Mouse (Mus musculus): ENCODE results near the gene Bfar. TPM values are rescaled to one million over a fixed set of nuclear protein-coding genes. Genes with fewer than 3 reads are reported as not detected.
"Not testable (repeated sequence)": the region's sequence is repeated elsewhere in the genome, so short reads cannot be mapped to it uniquely, and the experiment has no call there.

Bfar gene
- polyA plus RNA-seq, 1 experiment from 2014 or later = 44.1 TPM

DNA sequence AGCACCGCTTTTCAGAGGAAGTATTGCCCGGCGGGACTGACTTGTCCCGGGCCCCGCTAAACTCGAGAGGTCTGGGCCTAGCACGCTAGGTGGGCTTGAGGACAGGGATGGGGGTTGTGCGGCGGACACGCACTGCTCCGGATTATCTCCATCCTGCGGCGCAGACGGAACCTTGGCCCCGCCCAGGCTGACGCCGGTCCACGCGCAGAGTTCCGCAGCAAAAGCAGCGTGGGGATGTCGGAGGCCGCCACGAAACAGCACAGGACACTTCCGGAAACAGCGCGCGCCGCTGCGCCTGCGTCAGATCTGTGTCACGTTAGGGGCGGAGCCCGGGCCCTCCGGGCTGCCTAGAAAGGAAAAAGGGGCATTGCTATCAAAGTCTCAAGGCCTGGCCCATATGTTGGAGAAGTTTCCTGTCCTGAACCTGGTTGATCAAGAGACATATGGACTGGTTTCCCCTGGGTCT, 3.7 kb upstream of the Bfar start, which contains the start of gene Parn:
Gene Parn (minus strand): TSS at position 293 of the 466 bp plus-strand sequence.
- peak; percentile 93 for DNase-seq (ENCODE audit: low spot score)
- peak within 1 kb of the TSS; percentile 62; the same call in 1 of the 2 replicates for H3K27ac ChIP-seq (ENCODE audit: low read depth, low read length)
- no peaks in the 10 kb centered on the region for H3K9me3 ChIP-seq (ENCODE audit: control insufficient read depth, low read length)
- no peaks in the 10 kb centered on the region for H3K36me3 ChIP-seq (ENCODE audit: control insufficient read depth, insufficient read depth, low read length)
- H3K4me3 ChIP-seq (ENCODE audit: low read depth, low read length) = peak within 1 kb of the TSS; percentile 77
- ATAC-seq (ENCODE audit: low FRiP score) = peak; percentile 84
- under 1% methylated on average over 35 of the region's 35 CpGs for WGBS
- H3K4me2 ChIP-seq (replicated peaks; ENCODE audit: low read depth, low read length) = peak within 1 kb of the TSS; percentile 55
- no peaks in the 10 kb centered on the region for H3K27me3 ChIP-seq (ENCODE audit: control insufficient read depth, insufficient read depth, low read length)
- H3K9ac ChIP-seq (ENCODE audit: low read depth, low read length) = peak within 1 kb of the TSS; percentile 76
- no peaks in the 10 kb centered on the region for H3K4me1 ChIP-seq (replicated peaks; ENCODE audit: control insufficient read depth, insufficient read depth, low read length)

GRCm38 (mm10) chr16:13668402-13669108, 3.1 kb upstream of the Bfar start:
- ATAC-seq (ENCODE audit: low FRiP score) (no peak), DNase-seq (ENCODE audit: low spot score) (no peak)
- WGBS = 83% methylated on average over 10 of the region's 10 CpGs
- H3K4me2 ChIP-seq (replicated peaks; ENCODE audit: low read depth, low read length) = peak overlapping the region; percentile 55; the same call in 1 of the 2 replicates
- H3K4me1 ChIP-seq (replicated peaks; ENCODE audit: control insufficient read depth, insufficient read depth, low read length) = no peaks in the 10 kb centered on the region
- H3K9ac ChIP-seq (ENCODE audit: low read depth, low read length) = no peak overlapping the region
- H3K9me3 ChIP-seq (ENCODE audit: control insufficient read depth, low read length) = no peaks in the 10 kb centered on the region
- no peaks in the 10 kb centered on the region for H3K27me3 ChIP-seq (ENCODE audit: control insufficient read depth, insufficient read depth, low read length)
- no peaks in the 10 kb centered on the region for H3K36me3 ChIP-seq (ENCODE audit: control insufficient read depth, insufficient read depth, low read length)
- H3K4me3 ChIP-seq (ENCODE audit: low read depth, low read length) = peak overlapping the region; percentile 77; the same call in 1 of the 2 replicates
- no peak overlapping the region for H3K27ac ChIP-seq (ENCODE audit: low read depth, low read length)

GRCm38 (mm10) chr16:13669282-13669681, 2.4 kb upstream of the Bfar start:
- Histone ChIP-seq H3K36me3 (ENCODE audit: control insufficient read depth, insufficient read depth, low read length) (no peaks in the 10 kb centered on the region), H3K4me3 (ENCODE audit: low read depth, low read length) (no peak overlapping the region), H3K4me1 (replicated peaks; ENCODE audit: control insufficient read depth, insufficient read depth, low read length) (no peaks in the 10 kb centered on the region), H3K27ac (ENCODE audit: low read depth, low read length) (no peak overlapping the region), H3K9ac (ENCODE audit: low read depth, low read length) (no peak overlapping the region), H3K27me3 (ENCODE audit: control insufficient read depth, insufficient read depth, low read length) (no peaks in the 10 kb centered on the region), H3K9me3 (ENCODE audit: control insufficient read depth, low read length) (no peaks in the 10 kb centered on the region), H3K4me2 (replicated peaks; ENCODE audit: low read depth, low read length) (no peak overlapping the region)
- DNase-seq (ENCODE audit: low spot score) (no peak), ATAC-seq (ENCODE audit: low FRiP score) (no peak)
- 88% methylated on average over 1 of the region's 1 CpGs for WGBS

GRCm38 (mm10) chr16:13670896-13671295, 762 bp upstream of the Bfar start:
- H3K36me3 ChIP-seq (ENCODE audit: control insufficient read depth, insufficient read depth, low read length); DNase-seq (ENCODE audit: low spot score); H3K9ac ChIP-seq (ENCODE audit: low read depth, low read length); H3K4me2 ChIP-seq (replicated peaks; ENCODE audit: low read depth, low read length); H3K27ac ChIP-seq (ENCODE audit: low read depth, low read length); H3K4me1 ChIP-seq (replicated peaks; ENCODE audit: control insufficient read depth, insufficient read depth, low read length); H3K27me3 ChIP-seq (ENCODE audit: control insufficient read depth, insufficient read depth, low read length); H3K9me3 ChIP-seq (ENCODE audit: control insufficient read depth, low read length); H3K4me3 ChIP-seq (ENCODE audit: low read depth, low read length); ATAC-seq (ENCODE audit: low FRiP score): not testable (repeated sequence)
- WGBS = 83% methylated on average over 5 of the region's 5 CpGs

GRCm38 (mm10) chr16:13672386-13672898, 784 bp downstream of the Bfar start:
- H3K4me3 ChIP-seq (ENCODE audit: low read depth, low read length) = peak overlapping the region; percentile 72
- H3K36me3 ChIP-seq (ENCODE audit: control insufficient read depth, insufficient read depth, low read length) = no peaks in the 10 kb centered on the region
- H3K27me3 ChIP-seq (ENCODE audit: control insufficient read depth, insufficient read depth, low read length) = no peaks in the 10 kb centered on the region
- ATAC-seq (ENCODE audit: low FRiP score) (peak; percentile 16; the same call in 1 of the 2 replicates), DNase-seq (ENCODE audit: low spot score) (peak; percentile 61)
- 2% methylated on average over 20 of the region's 20 CpGs for WGBS
- no peaks in the 10 kb centered on the region for H3K4me1 ChIP-seq (replicated peaks; ENCODE audit: control insufficient read depth, insufficient read depth, low read length)
- H3K9ac ChIP-seq (ENCODE audit: low read depth, low read length) = peak overlapping the region; percentile 93
- peak overlapping the region; percentile 77 for H3K4me2 ChIP-seq (replicated peaks; ENCODE audit: low read depth, low read length)
- H3K9me3 ChIP-seq (ENCODE audit: control insufficient read depth, low read length) = no peaks in the 10 kb centered on the region
- H3K27ac ChIP-seq (ENCODE audit: low read depth, low read length) = no peak overlapping the region

- H3K27me3 ChIP-seq (ENCODE audit: control insufficient read depth, insufficient read depth, low read length) = no peaks in the 10 kb centered on the region
These were observed 1.5 kb downstream of the Bfar start for GRCm38 (mm10) chr16:13673114-13673513.

DNA sequence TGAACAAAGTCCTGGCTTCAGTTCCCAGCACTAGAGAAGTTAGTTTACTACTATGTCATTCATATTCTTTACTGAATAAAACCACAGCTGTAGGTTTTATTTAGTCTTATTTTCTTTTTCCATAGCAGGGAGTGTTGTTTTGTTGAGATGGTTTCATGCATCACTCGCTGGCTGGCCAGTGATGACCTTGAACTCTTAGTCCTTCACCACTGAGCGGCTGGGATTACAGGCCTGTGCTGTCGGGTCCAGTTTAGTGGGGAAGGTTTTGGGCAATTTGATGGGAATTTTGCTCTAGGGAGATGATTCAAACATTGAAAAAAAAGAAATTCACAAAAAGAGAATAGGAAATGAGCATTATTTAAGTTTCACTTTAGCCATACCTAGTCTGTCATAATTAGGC, 2.9 kb downstream of the Bfar start:
- Histone ChIP-seq H3K9ac (ENCODE audit: low read depth, low read length) (no peak overlapping the region), H3K36me3 (ENCODE audit: control insufficient read depth, insufficient read depth, low read length) (no peaks in the 10 kb centered on the region), H3K27ac (ENCODE audit: low read depth, low read length) (no peak overlapping the region), H3K27me3 (ENCODE audit: control insufficient read depth, insufficient read depth, low read length) (no peaks in the 10 kb centered on the region), H3K4me3 (ENCODE audit: low read depth, low read length) (no peak overlapping the region), H3K4me1 (replicated peaks; ENCODE audit: control insufficient read depth, insufficient read depth, low read length) (no peaks in the 10 kb centered on the region), H3K4me2 (replicated peaks; ENCODE audit: low read depth, low read length) (no peak overlapping the region), H3K9me3 (ENCODE audit: control insufficient read depth, low read length) (no peaks in the 10 kb centered on the region)
- 96% methylated on average over 3 of the region's 3 CpGs for WGBS
- ATAC-seq (ENCODE audit: low FRiP score) (no peak), DNase-seq (ENCODE audit: low spot score) (no peak)

More at GRCm38 (mm10) chr16:13673114-13673513, 1.5 kb downstream of the Bfar start:
- Histone ChIP-seq H3K36me3 (ENCODE audit: control insufficient read depth, insufficient read depth, low read length) (no peaks in the 10 kb centered on the region), H3K9ac (ENCODE audit: low read depth, low read length) (no peak overlapping the region), H3K9me3 (ENCODE audit: control insufficient read depth, low read length) (no peaks in the 10 kb centered on the region), H3K27ac (ENCODE audit: low read depth, low read length) (no peak overlapping the region), H3K4me2 (replicated peaks; ENCODE audit: low read depth, low read length) (no peak overlapping the region), H3K4me3 (ENCODE audit: low read depth, low read length) (peak overlapping the region; percentile 72; the same call in 1 of the 2 replicates), H3K4me1 (replicated peaks; ENCODE audit: control insufficient read depth, insufficient read depth, low read length) (no peaks in the 10 kb centered on the region)
- ATAC-seq (ENCODE audit: low FRiP score) (no peak), DNase-seq (ENCODE audit: low spot score) (no peak)
- 82% methylated on average over 5 of the region's 5 CpGs for WGBS

- H3K36me3 ChIP-seq (ENCODE audit: control insufficient read depth, insufficient read depth, low read length) = no peaks in the 10 kb centered on the region
- WGBS = 93% methylated on average over 3 of the region's 3 CpGs
- no peak overlapping the region for H3K9ac ChIP-seq (ENCODE audit: low read depth, low read length)
- no peak overlapping the region for H3K4me2 ChIP-seq (replicated peaks; ENCODE audit: low read depth, low read length)
- H3K27ac ChIP-seq (ENCODE audit: low read depth, low read length) = no peak overlapping the region
- DNase-seq (ENCODE audit: low spot score) = no peak
- no peak overlapping the region for H3K4me3 ChIP-seq (ENCODE audit: low read depth, low read length)
- no peaks in the 10 kb centered on the region for H3K27me3 ChIP-seq (ENCODE audit: control insufficient read depth, insufficient read depth, low read length)
- H3K9me3 ChIP-seq (ENCODE audit: control insufficient read depth, low read length) = no peaks in the 10 kb centered on the region
- ATAC-seq (ENCODE audit: low FRiP score) = no peak
- no peaks in the 10 kb centered on the region for H3K4me1 ChIP-seq (replicated peaks; ENCODE audit: control insufficient read depth, insufficient read depth, low read length)
These were observed 7.1 kb downstream of the Bfar start for GRCm38 (mm10) chr16:13678601-13679319.
